Mouse (Mus musculus) gastrocnemius, adult 2 months (tissue): Measurements from ENCODE around the gene Mrgpra1. TPM values are rescaled to one million over a fixed set of nuclear protein-coding genes. Genes with fewer than 3 reads are reported as not detected.
"Not testable (repeated sequence)": the region's sequence is repeated elsewhere in the genome, so short reads cannot be mapped to it uniquely, and the experiment has no call there.

Experiments used
- DNase-seq: peaks from one replicate; pipeline ENCODE4 v3.0.0; 2022
- H3K27ac ChIP-seq: fragments of 200-600 bp; 2 replicates; pipeline ENCODE4 v1.8.1; 2022; ENCODE audit warnings: mild to moderate bottlenecking
- H3K4me3 ChIP-seq: fragments of 200-600 bp; 2 replicates; pipeline ENCODE4 v1.8.1; 2022; ENCODE audit warnings: mild to moderate bottlenecking, moderate library complexity
- CTCF ChIP-seq: fragments of 200-600 bp; IDR thresholded peaks from 2 replicates; pipeline ENCODE4 v1.8.1; 2022; ENCODE audit warnings: antibody characterized with exemption, mild to moderate bottlenecking, moderate library complexity
- intact Hi-C: fragments of 180-260 bp; cut with DNase I; formaldehyde crosslinking; loops from one replicate; pipeline ENCODE4 v1.15.1; 2025
- long read RNA-seq, 2 experiments: library from polyadenylated mRNA; stranded (forward); transcript quantifications; one replicate each; pipeline ENCODE4 v2.0.0; 2021
- total RNA-seq, 2 experiments: library from RNA; stranded (reverse); gene quantifications; 2 replicates each; pipeline ENCODE4 v1.2.3; 2021

Mrgpra1 gene
- not detected for total RNA-seq
- long read RNA-seq, experiment 1 = 0 reads
- long read RNA-seq, experiment 2 = 0 reads

DNA sequence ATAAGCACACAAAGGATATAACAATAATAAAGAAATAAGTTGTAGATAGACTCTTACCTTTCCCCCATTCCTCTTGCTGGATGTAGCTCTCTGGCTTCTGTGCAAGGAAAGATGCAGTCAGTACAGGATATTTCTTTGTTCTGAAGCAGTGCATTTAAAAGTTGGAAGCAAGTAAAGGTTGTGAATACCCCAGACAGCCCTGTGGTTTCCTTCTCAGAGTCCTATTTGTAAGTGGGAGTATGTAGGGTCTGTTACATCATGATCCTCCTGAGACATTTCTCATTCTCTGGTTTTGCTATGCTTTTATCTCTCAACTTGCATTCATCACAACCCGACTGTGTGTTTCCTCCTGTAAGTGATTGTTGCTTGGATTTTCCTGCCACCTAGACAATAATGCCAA is at the start of gene Mrgpra1:
TSS of gene Mrgpra1 (minus strand) at position 101 of the 400 bp plus-strand sequence.
- intact Hi-C loops = no loop called here
- no peak for DNase-seq
- TF ChIP-seq CTCF = no peak

DNA sequence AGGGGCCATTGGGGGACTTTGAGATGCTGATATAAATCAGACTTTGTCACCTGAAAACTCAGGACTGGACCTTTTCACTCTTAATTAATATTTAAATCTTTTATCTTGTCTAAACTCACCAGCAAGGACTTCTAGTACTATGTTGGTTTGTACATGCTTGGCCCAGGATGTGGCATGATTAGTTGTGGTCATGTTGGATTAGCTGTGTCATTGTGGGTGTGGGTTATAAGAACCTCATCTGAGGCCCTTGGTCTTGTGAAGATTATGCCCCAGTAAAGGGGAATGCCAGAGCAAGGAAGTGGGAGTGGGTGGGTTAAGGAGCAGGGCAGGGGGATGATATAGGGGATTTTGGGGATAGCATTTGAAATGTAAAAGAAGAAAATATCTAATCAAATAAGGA is 47.1 kb upstream of the Mrgpra1 start:
- Histone ChIP-seq H3K27ac (no peak overlapping the region), H3K4me3 (no peak overlapping the region)
- no peak for TF ChIP-seq CTCF
- DNase-seq = no peak
- intact Hi-C loops = no loop called here

More for the DNA sequence above, at the start of gene Mrgpra1:
- Histone ChIP-seq H3K4me3 (no peak within 1 kb of the TSS), H3K27ac (no peak within 1 kb of the TSS)

- TF ChIP-seq CTCF = no peak
- no peak overlapping the region for H3K27ac ChIP-seq
- DNase-seq = no peak
- intact Hi-C loops = no loop called here
- H3K4me3 ChIP-seq = no peak overlapping the region
These were observed 5.6 kb downstream of the Mrgpra1 start for GRCm38 (mm10) chr7:47348421-47348820.

- intact Hi-C loops = no loop called here
- no peak for TF ChIP-seq CTCF
These were observed 8.0 kb downstream of the Mrgpra1 start for GRCm38 (mm10) chr7:47345905-47346478.

DNA sequence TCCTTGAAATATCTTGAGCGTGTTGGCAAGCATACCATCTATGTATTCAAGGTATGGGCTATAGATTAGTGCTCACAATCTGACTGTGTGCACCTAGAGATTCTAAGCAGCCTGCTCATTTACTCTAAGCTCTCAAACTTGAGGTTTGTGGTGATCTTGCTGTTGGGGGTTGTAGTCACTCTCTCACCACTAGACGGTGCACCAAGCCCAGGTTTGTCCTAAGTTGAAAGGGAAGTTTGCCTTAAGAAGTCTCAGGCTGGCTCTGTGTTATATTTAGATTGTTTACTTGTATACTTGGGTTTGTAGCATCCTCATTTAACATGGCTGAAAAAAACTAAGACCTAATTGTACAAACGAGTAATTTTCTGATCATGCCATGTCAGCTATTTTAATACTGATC is 12.2 kb downstream of the Mrgpra1 start:
- not testable (repeated sequence) for DNase-seq

More at GRCm38 (mm10) chr7:47345905-47346478, 8.0 kb downstream of the Mrgpra1 start:
- H3K4me3 ChIP-seq = no peak overlapping the region
- no peak for DNase-seq
- H3K27ac ChIP-seq = no peak overlapping the region

DNA sequence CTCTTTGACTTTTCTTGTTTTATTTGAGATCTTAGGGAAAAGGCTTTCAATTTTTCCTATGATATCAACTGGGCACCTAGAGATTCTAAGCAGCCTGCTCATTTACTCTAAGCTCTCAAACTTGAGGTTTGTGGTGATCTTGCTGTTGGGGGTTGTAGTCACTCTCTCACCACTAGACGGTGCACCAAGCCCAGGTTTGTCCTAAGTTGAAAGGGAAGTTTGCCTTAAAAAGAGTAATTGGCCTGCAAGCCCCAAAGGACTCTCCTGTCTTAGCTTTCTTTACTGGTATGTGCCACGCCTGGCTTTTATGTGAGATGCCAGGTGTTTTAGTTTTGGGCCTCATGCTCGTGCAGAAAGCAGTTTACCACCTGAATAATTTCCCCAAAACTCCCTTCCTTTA is 12.7 kb downstream of the Mrgpra1 start:
- intact Hi-C loops, H3K27ac ChIP-seq, H3K4me3 ChIP-seq, DNase-seq: not testable (repeated sequence)

More for the DNA sequence above, 12.2 kb downstream of the Mrgpra1 start:
- H3K27ac ChIP-seq, H3K4me3 ChIP-seq, intact Hi-C loops: not testable (repeated sequence)

DNA sequence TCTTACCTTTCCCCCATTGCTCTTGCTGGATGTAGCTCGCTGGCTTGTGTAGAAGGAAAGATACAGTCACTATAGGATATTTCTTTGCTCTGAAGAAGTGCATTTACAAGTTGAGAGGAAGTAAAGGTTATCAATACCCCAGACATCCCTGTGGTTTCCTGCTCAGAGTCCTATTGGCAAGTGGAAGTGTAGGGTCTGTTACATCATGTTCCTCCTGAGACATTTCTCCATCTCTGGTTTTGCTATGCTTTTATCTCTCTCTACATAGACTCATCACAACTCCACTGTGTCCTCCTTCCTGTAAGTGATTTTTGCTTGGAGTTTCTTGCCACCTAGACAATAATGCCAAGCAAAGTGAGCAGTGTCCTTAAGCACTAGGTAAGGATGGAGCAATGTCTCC is 35.7 kb downstream of the Mrgpra1 start:
- DNase-seq = no peak
- no peak overlapping the region for H3K27ac ChIP-seq
- H3K4me3 ChIP-seq = no peak overlapping the region
- intact Hi-C loops = no loop called here
- no peak for TF ChIP-seq CTCF

GRCm38 (mm10) chr7:47312289-47312688 is 41.8 kb downstream of the Mrgpra1 start:
- DNase-seq = no peak
- no peak for TF ChIP-seq CTCF
- Histone ChIP-seq H3K4me3 (no peak overlapping the region), H3K27ac (no peak overlapping the region)
- intact Hi-C loops = no loop called here

- H3K27ac ChIP-seq = no peak overlapping the region
- H3K4me3 ChIP-seq = no peak overlapping the region
- DNase-seq = no peak
- intact Hi-C loops = no loop called here
- no peak for TF ChIP-seq CTCF
These were observed 44.2 kb downstream of the Mrgpra1 start for GRCm38 (mm10) chr7:47309855-47310254.

DNA sequence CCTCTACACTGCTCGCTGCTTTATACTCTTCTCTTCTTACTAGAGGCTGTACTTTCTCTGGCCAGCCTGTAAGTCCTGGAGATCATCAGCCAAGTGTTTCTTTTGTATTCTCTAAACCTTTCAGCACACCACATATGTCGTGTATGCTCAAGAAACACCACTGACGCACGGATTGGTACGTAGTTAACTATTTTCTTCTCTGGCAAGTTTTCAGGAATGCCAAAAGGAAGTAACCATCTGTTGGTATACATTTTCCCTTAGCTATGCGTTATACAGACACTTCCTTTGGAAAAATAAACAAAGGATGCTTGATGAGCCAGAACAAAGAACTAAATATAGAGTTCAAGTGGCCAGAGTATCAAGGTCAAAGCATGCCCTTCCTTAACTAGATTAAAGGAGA is 49.4 kb downstream of the Mrgpra1 start:
- H3K4me3 ChIP-seq, DNase-seq, intact Hi-C loops, H3K27ac ChIP-seq: not testable (repeated sequence)

DNA sequence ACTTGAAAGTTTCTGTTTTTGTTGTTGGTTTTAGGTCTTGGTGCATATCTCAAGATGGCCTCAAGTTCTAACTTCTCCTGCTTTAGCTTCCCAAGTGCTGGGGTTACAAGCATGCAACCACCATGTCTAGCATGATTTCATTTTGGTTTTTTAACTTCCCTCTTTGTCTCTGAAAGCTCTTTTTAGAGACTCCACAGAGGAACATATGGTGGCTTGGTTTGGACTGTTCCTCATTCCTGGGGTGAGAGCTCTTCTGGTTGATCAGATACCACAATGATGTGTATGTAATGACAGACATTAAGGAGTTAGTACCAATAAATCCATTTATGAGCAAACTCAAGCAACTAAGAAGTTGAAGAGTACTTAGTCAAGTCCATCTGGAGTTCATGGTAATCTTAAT is 54.4 kb downstream of the Mrgpra1 start:
- H3K4me3 ChIP-seq, H3K27ac ChIP-seq, DNase-seq, intact Hi-C loops: not testable (repeated sequence)

Other genes starting within 250 kb of the Mrgpra1 start
- gene Ptpn5, start 220.6 kb downstream of the Mrgpra1 start, total RNA-seq = not detected
- not detected for gene Mrgpra6, start 149.3 kb downstream of the Mrgpra1 start, total RNA-seq
- gene Mrgpra9, start 101.4 kb downstream of the Mrgpra1 start, total RNA-seq = not detected
- gene Mrgpra2a, start 97.9 kb upstream of the Mrgpra1 start, total RNA-seq = not detected
- gene Mrgpra2b, start 174.6 kb upstream of the Mrgpra1 start, total RNA-seq = not detected
- gene Mrgpra3, start 247.1 kb upstream of the Mrgpra1 start, total RNA-seq = not detected